Mouse (Mus musculus): ENCODE results near the gene Gm42906. TPM values are rescaled to one million over a fixed set of nuclear protein-coding genes. Genes with fewer than 3 reads are reported as not detected.

Gene Gm42906
- polyA plus RNA-seq, 1 experiment from 2014 or later = not detected

- H3K9ac ChIP-seq = no peak overlapping the region
- peak; percentile 71; the same call in 1 of the 2 replicates for ATAC-seq (ENCODE audit: borderline replicate concordance, extremely low read depth, low FRiP score, low TSS enrichment)
- WGBS = 21% methylated on average over 11 of the region's 11 CpGs
Observed at GRCm38 (mm10) chr5:151247115-151247875, 180.7 kb downstream of the Gm42906 start.

GRCm38 (mm10) chr5:151246287-151246686 lies 181.7 kb downstream of the Gm42906 start:
- Histone ChIP-seq H3K27me3 (no peaks in the 10 kb centered on the region), H3K36me3 (no peaks in the 10 kb centered on the region), H3K4me1 (peaks cover 29% of the 10 kb centered on the region), H3K9me3 (no peaks in the 10 kb centered on the region), H3K27ac (no peak overlapping the region), H3K4me3 (no peak overlapping the region), H3K9ac (no peak overlapping the region), H3K4me2 (no peak overlapping the region)
- no peak for ATAC-seq (ENCODE audit: borderline replicate concordance, extremely low read depth, low FRiP score, low TSS enrichment)
- WGBS = 81% methylated on average over 2 of the region's 2 CpGs

More at GRCm38 (mm10) chr5:151247115-151247875, 180.7 kb downstream of the Gm42906 start:
- Histone ChIP-seq H3K27ac (peak overlapping the region; percentile 61), H3K36me3 (no peaks in the 10 kb centered on the region), H3K4me3 (no peak overlapping the region), H3K4me2 (no peak overlapping the region; the same call in 1 of the 2 replicates), H3K27me3 (no peaks in the 10 kb centered on the region), H3K9me3 (no peaks in the 10 kb centered on the region), H3K4me1 (peaks cover 29% of the 10 kb centered on the region)

DNA sequence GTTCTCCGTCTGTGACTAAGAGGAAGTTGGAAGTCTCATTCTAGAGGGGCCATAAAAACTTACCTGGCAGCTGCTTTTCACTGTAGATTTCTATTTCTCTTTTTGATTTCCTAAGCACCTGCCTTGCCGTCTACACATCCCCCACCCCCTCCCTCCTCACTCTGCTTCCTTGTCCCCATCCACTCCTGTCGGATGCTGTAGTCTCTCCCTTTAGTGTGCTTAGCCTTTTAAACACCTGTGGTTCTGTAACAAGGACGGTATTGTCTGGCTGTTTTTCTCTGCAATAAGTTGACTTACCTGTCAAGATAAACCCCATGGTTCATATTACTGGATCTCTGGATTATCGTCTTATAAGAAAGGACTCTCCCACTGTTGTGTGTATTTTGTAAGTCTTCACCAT lies 182.4 kb downstream of the Gm42906 start:
- Histone ChIP-seq H3K27ac (no peak overlapping the region), H3K9ac (no peak overlapping the region), H3K36me3 (no peaks in the 10 kb centered on the region), H3K4me2 (no peak overlapping the region), H3K9me3 (no peaks in the 10 kb centered on the region), H3K4me3 (no peak overlapping the region), H3K27me3 (no peaks in the 10 kb centered on the region), H3K4me1 (peaks cover 29% of the 10 kb centered on the region)
- WGBS = 73% methylated on average over 5 of the region's 5 CpGs
- ATAC-seq (ENCODE audit: borderline replicate concordance, extremely low read depth, low FRiP score, low TSS enrichment) = no peak

- H3K9me3 ChIP-seq = no peaks in the 10 kb centered on the region
- H3K4me2 ChIP-seq = no peak overlapping the region
- 59% methylated on average over 9 of the region's 9 CpGs for WGBS
- H3K9ac ChIP-seq = no peak overlapping the region
- no peaks in the 10 kb centered on the region for H3K27me3 ChIP-seq
- H3K36me3 ChIP-seq = no peaks in the 10 kb centered on the region
- H3K4me3 ChIP-seq = no peak overlapping the region
- no peak for ATAC-seq (ENCODE audit: borderline replicate concordance, extremely low read depth, low FRiP score, low TSS enrichment)
- peaks cover 3% of the 10 kb centered on the region; the same call in 1 of the 2 replicates for H3K4me1 ChIP-seq
- no peak overlapping the region for H3K27ac ChIP-seq
Observed at GRCm38 (mm10) chr5:151238730-151239129, 189.2 kb downstream of the Gm42906 start.

- Histone ChIP-seq H3K4me2 (no peak overlapping the region), H3K27ac (no peak overlapping the region), H3K4me3 (no peak overlapping the region), H3K27me3 (no peaks in the 10 kb centered on the region), H3K4me1 (peaks cover 17% of the 10 kb centered on the region), H3K9me3 (no peaks in the 10 kb centered on the region), H3K36me3 (no peaks in the 10 kb centered on the region), H3K9ac (no peak overlapping the region)
- no peak for ATAC-seq (ENCODE audit: borderline replicate concordance, extremely low read depth, low FRiP score, low TSS enrichment)
- WGBS = 75% methylated on average over 5 of the region's 5 CpGs
Observed at GRCm38 (mm10) chr5:151236411-151236810, 191.6 kb downstream of the Gm42906 start.

GRCm38 (mm10) chr5:151233400-151234031 lies 194.4 kb downstream of the Gm42906 start, which contains the start of gene Stard13:
Stard13 (minus strand) TSS chr5:151233836.
- H3K9me3 ChIP-seq = no peaks in the 10 kb centered on the region
- peak within 1 kb of the TSS; percentile 97 for H3K4me2 ChIP-seq
- no peaks in the 10 kb centered on the region for H3K27me3 ChIP-seq
- H3K36me3 ChIP-seq = no peaks in the 10 kb centered on the region
- peaks cover 19% of the 10 kb centered on the region for H3K4me1 ChIP-seq
- under 1% methylated on average over 49 of the region's 49 CpGs for WGBS
- ATAC-seq (ENCODE audit: borderline replicate concordance, extremely low read depth, low FRiP score, low TSS enrichment) = peak; percentile 87
- H3K9ac ChIP-seq = peak within 1 kb of the TSS; percentile 66
- no peak within 1 kb of the TSS; the same call in 1 of the 2 replicates for H3K27ac ChIP-seq
- peak within 1 kb of the TSS; percentile 61 for H3K4me3 ChIP-seq

DNA sequence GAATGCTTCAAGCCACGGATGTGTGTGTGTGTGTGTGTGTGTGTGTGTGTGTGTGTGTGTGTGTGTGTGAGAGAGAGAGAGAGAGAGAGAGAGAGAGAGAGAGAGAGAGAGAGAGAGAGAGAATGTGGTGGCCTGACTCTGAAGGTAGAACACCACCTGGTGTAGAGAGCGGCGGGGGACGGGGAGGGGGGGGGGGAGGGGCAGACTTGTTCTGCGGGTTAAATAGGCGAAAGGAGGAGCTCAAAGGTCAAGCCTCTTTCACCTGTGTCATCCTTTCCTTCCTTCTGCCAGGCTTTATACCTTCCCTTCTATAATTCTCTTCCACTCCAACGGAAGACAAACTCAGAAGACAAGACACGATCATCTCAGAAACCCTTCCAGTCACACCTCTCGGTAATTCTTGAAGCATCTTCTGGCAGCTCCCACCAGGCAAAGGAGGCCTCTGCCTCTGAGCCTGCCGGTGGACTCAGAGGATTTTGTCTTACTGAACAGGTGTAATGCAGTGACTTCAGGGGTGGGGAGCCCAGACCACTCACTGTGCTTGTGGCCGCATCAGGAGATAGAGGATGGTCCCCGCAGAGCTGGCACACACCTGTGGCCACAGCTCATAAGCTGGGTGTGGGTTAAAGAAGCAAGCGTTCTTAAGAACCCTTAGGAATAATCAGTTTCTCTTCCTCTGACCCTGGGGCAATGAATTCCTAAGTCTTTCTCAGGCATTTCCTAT lies 195.2 kb downstream of the Gm42906 start:
- 18% methylated on average over 9 of the region's 13 CpGs for WGBS
- H3K4me1 ChIP-seq = peaks cover 19% of the 10 kb centered on the region
- H3K4me3 ChIP-seq = peak overlapping the region; percentile 61
- H3K4me2 ChIP-seq = peak overlapping the region; percentile 97
- H3K36me3 ChIP-seq = no peaks in the 10 kb centered on the region
- H3K27ac ChIP-seq = no peak overlapping the region
- 0 out of 2 replicates have a peak, but pooled peaks have one; percentile 29 for ATAC-seq (ENCODE audit: borderline replicate concordance, extremely low read depth, low FRiP score, low TSS enrichment)
- peak overlapping the region; percentile 66 for H3K9ac ChIP-seq
- H3K9me3 ChIP-seq = no peaks in the 10 kb centered on the region
- H3K27me3 ChIP-seq = no peaks in the 10 kb centered on the region

- no peak overlapping the region for H3K4me3 ChIP-seq
- H3K4me1 ChIP-seq = peaks cover 19% of the 10 kb centered on the region
- peak overlapping the region; percentile 97; the same call in 1 of the 2 replicates for H3K4me2 ChIP-seq
- WGBS = 74% methylated on average over 7 of the region's 7 CpGs
- H3K9me3 ChIP-seq = no peaks in the 10 kb centered on the region
- no peak overlapping the region for H3K27ac ChIP-seq
- no peaks in the 10 kb centered on the region for H3K36me3 ChIP-seq
- H3K27me3 ChIP-seq = no peaks in the 10 kb centered on the region
- H3K9ac ChIP-seq = no peak overlapping the region
- no peak for ATAC-seq (ENCODE audit: borderline replicate concordance, extremely low read depth, low FRiP score, low TSS enrichment)
Observed at GRCm38 (mm10) chr5:151231861-151232260, 196.1 kb downstream of the Gm42906 start.

GRCm38 (mm10) chr5:151231411-151231810 lies 196.6 kb downstream of the Gm42906 start:
- Histone ChIP-seq H3K4me2 (no peak overlapping the region), H3K4me3 (no peak overlapping the region), H3K27ac (no peak overlapping the region), H3K9ac (no peak overlapping the region), H3K36me3 (no peaks in the 10 kb centered on the region), H3K27me3 (no peaks in the 10 kb centered on the region), H3K4me1 (peaks cover 19% of the 10 kb centered on the region), H3K9me3 (no peaks in the 10 kb centered on the region)
- 78% methylated on average over 4 of the region's 4 CpGs for WGBS
- ATAC-seq (ENCODE audit: borderline replicate concordance, extremely low read depth, low FRiP score, low TSS enrichment) = no peak

GRCm38 (mm10) chr5:151230427-151230826 lies 197.5 kb downstream of the Gm42906 start:
- no peaks in the 10 kb centered on the region for H3K36me3 ChIP-seq
- 90% methylated on average over 4 of the region's 4 CpGs for WGBS
- H3K9me3 ChIP-seq = no peaks in the 10 kb centered on the region
- H3K4me3 ChIP-seq = no peak overlapping the region
- H3K9ac ChIP-seq = no peak overlapping the region
- no peaks in the 10 kb centered on the region for H3K27me3 ChIP-seq
- ATAC-seq (ENCODE audit: borderline replicate concordance, extremely low read depth, low FRiP score, low TSS enrichment) = no peak
- H3K4me2 ChIP-seq = no peak overlapping the region
- H3K4me1 ChIP-seq = peaks cover 19% of the 10 kb centered on the region
- no peak overlapping the region for H3K27ac ChIP-seq

DNA sequence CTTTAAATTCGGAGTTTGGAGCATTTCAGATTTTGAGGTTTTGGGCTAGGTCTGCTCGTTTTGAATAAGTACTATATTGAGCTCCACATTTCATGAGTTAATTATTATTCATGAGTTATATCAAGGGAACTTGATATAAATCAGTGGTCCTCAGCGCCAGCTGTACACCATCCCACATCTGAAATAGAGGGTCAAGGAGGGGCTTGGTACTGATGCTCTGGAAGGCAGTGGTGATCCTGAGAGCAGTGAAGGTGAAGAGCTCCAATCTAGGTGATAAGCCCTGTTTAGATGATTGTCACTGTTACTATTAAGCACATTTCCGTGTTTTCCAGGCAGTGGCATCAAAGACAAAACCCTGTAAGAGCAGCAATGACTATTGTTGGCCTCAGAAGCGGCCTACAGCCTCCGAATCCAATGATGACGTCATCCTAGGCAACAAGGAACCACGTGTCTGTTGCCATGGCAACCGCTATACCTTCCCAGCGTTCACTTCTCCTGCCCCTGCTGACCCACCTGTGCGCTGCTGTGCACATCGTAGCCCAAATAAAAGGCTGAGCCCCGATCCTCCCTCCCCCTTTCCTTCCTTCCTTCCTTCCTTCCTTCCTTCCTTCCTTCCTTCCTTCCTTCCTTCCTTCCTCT lies 199.5 kb downstream of the Gm42906 start:
- ATAC-seq (ENCODE audit: borderline replicate concordance, extremely low read depth, low FRiP score, low TSS enrichment) = no peak
- Histone ChIP-seq H3K27me3 (no peaks in the 10 kb centered on the region), H3K27ac (no peak overlapping the region), H3K4me3 (no peak overlapping the region), H3K9me3 (no peaks in the 10 kb centered on the region), H3K9ac (no peak overlapping the region), H3K36me3 (no peaks in the 10 kb centered on the region), H3K4me1 (peaks cover 15% of the 10 kb centered on the region), H3K4me2 (no peak overlapping the region)
- 73% methylated on average over 13 of the region's 13 CpGs for WGBS

Data from lung, embryonic 15.5 days (tissue).